Comparison of ENCODE assay signal across 8 mouse cellular contexts in genomic region chr17:25984556-25985305, GRCm38 (mm10). TPM values are rescaled to one million over a fixed set of nuclear protein-coding genes. Genes with fewer than 3 reads are reported as not detected.
DNase-seq lines count a peak whose midpoint lies in the region; ATAC-seq and TF ChIP-seq lines count a peak whose summit lies in the region.

No protein-coding gene starts in this region.

- DNase-seq in lung, adult 2 months, result no peak
- DNase-seq in lung, postnatal 14 days, result no peak
- DNase-seq in brain, embryonic 14.5 days (ENCODE audit: low read depth), result peak; percentile 17
- peak; percentile 10 for DNase-seq in hindbrain, embryonic 10.5 days (ENCODE audit: low spot score)
- DNase-seq in yolk sac, embryonic 10.5 days (ENCODE audit: low spot score), result no peak
- no peak for DNase-seq in ovary, postnatal 10 days (ENCODE audit: low spot score)

- peaks cover 19% of the 10 kb centered on the region for H3K36me3 ChIP-seq in hindbrain, embryonic 10.5 days
- peaks cover 4% of the 10 kb centered on the region for H3K36me3 ChIP-seq in megakaryocyte, embryonic 14.5 days (replicated peaks; ENCODE audit: low read length)

- peaks cover 10% of the 10 kb centered on the region for H3K4me1 ChIP-seq in lung, adult 2 months (ENCODE audit: control insufficient read depth, insufficient read depth, low read length)
- H3K4me1 ChIP-seq in hindbrain, embryonic 10.5 days (replicated peaks), result peaks cover 30% of the 10 kb centered on the region
- peaks cover 62% of the 10 kb centered on the region for H3K4me1 ChIP-seq in megakaryocyte, embryonic 14.5 days

- H3K27me3 ChIP-seq in hindbrain, embryonic 10.5 days (ENCODE audit: insufficient read depth, poor library complexity, severe bottlenecking), result no peaks in the 10 kb centered on the region
- peaks cover 17% of the 10 kb centered on the region for H3K27me3 ChIP-seq in megakaryocyte, embryonic 14.5 days (replicated peaks)

- ATAC-seq in frontal cortex, adult (ENCODE audit: low TSS enrichment), result no peak

- TF ChIP-seq CTCF in lung, adult 2 months (IDR thresholded peaks at IDR 0.05; ENCODE audit: insufficient read depth, low read length), result no peak
- no peak for TF ChIP-seq CTCF in brain, embryonic 14.5 days (IDR thresholded peaks at IDR 0.05; ENCODE audit: borderline replicate concordance, extremely low read depth, insufficient read depth, insufficient read length)

- H3K9me3 ChIP-seq in hindbrain, embryonic 10.5 days, result no peaks in the 10 kb centered on the region
- no peaks in the 10 kb centered on the region for H3K9me3 ChIP-seq in megakaryocyte, embryonic 14.5 days

- H3K4me3 ChIP-seq in lung, adult 2 months (replicated peaks; ENCODE audit: extremely low read depth, low read depth, low read length), result peak overlapping the region; percentile 71
- H3K4me3 ChIP-seq in hindbrain, embryonic 10.5 days, result peak overlapping the region; percentile 78
- H3K4me3 ChIP-seq in megakaryocyte, embryonic 14.5 days (replicated peaks), result peak overlapping the region; percentile 97

- H3K27ac ChIP-seq in hindbrain, embryonic 10.5 days, result peak overlapping the region; percentile 94

- no peak for TF ChIP-seq POLR2A in lung, adult 2 months (IDR thresholded peaks at IDR 0.05; ENCODE audit: borderline replicate concordance, extremely low read depth, low read depth, low read length)
- no peak for TF ChIP-seq POLR2A in brain, embryonic 14.5 days (IDR thresholded peaks at IDR 0.05; ENCODE audit: borderline replicate concordance, extremely low read depth, insufficient read depth, insufficient read length, poor library complexity, severe bottlenecking)

- WGBS in lung, adult 2 months, result 8% methylated on average over 17 of the region's 17 CpGs
- 13% methylated on average over 17 of the region's 17 CpGs for WGBS in hindbrain, embryonic 10.5 days

RNA-seq across cellular contexts. Expression of gene Capn15, which starts 0.9 kb away (rescaled TPM):
- 45.9 and 49.7 TPM in 2 replicates for polyA plus RNA-seq in lung, adult 2 months (2012; rRNA removed)
- polyA plus RNA-seq in brain, embryonic 14.5 days (2012; rRNA removed), result 50.4 and 50.5 TPM in 2 replicates
- polyA plus RNA-seq in hindbrain, embryonic 10.5 days (2016; fragmentation: Nextera tagmentation; extraction: Ambion mirVana), result 32.4 and 35.0 TPM in 2 replicates
- 12.2 and 39.3 TPM in 2 replicates for polyA plus RNA-seq in megakaryocyte, embryonic 14.5 days (2012; ENCODE audit: insufficient read depth, low replicate concordance)

RNA-seq across cellular contexts. Expression of gene A930017K11Rik, which starts 32.4 kb away (rescaled TPM):
- not detected in 2 replicates for polyA plus RNA-seq in lung, adult 2 months (2012; rRNA removed)
- 0.66 and 1.0 TPM in 2 replicates for polyA plus RNA-seq in brain, embryonic 14.5 days (2012; rRNA removed)
- 0.25 and 0.34 TPM in 2 replicates for polyA plus RNA-seq in hindbrain, embryonic 10.5 days (2016; fragmentation: Nextera tagmentation; extraction: Ambion mirVana)
- polyA plus RNA-seq in megakaryocyte, embryonic 14.5 days (2012; ENCODE audit: insufficient read depth, low replicate concordance), result not detected in 2 replicates

RNA-seq across cellular contexts. Expression of gene Nhlrc4, which starts 40.0 kb away (rescaled TPM):
- 24.4 and 37.5 TPM in 2 replicates for polyA plus RNA-seq in lung, adult 2 months (2012; rRNA removed)
- 0.08 and 0.56 TPM in 2 replicates for polyA plus RNA-seq in brain, embryonic 14.5 days (2012; rRNA removed)
- 0.21 and 0.55 TPM in 2 replicates for polyA plus RNA-seq in hindbrain, embryonic 10.5 days (2016; fragmentation: Nextera tagmentation; extraction: Ambion mirVana)
- not detected in 2 replicates for polyA plus RNA-seq in megakaryocyte, embryonic 14.5 days (2012; ENCODE audit: insufficient read depth, low replicate concordance)

RNA-seq across cellular contexts. Expression of gene Pigq, which starts 40.0 kb away (rescaled TPM):
- 107 and 131 TPM in 2 replicates for polyA plus RNA-seq in lung, adult 2 months (2012; rRNA removed)
- 117 and 126 TPM in 2 replicates for polyA plus RNA-seq in brain, embryonic 14.5 days (2012; rRNA removed)
- polyA plus RNA-seq in hindbrain, embryonic 10.5 days (2016; fragmentation: Nextera tagmentation; extraction: Ambion mirVana), result 65.4 and 72.6 TPM in 2 replicates
- polyA plus RNA-seq in megakaryocyte, embryonic 14.5 days (2012; ENCODE audit: insufficient read depth, low replicate concordance), result 48.5 and 65.5 TPM in 2 replicates

Comparison
In these comparisons a context has a peak if more than half of its experiments do, and no peak if none do; other contexts are left out.
1. DNase-seq: peak in brain, embryonic 14.5 days (single experiment) and hindbrain, embryonic 10.5 days (single experiment); none in lung, adult 2 months (single experiment), lung, postnatal 14 days (single experiment), yolk sac, embryonic 10.5 days (single experiment) and ovary, postnatal 10 days (single experiment).
2. RNA of gene Nhlrc4, which starts 40.0 kb away (polyA plus RNA-seq): 24.4 to 37.5 TPM in lung, adult 2 months; 0.08 to 0.56 TPM in brain, embryonic 14.5 days, 0.21 to 0.55 TPM in hindbrain, embryonic 10.5 days and not detected in megakaryocyte, embryonic 14.5 days; every median in the first group is over 10 times any median in the second.
3. Peak in every context shown above with its lines, with median percentiles within 50 percentile points of each other: H3K4me3 ChIP-seq.